Mouse (Mus musculus): Measurements from ENCODE around the gene Tm4sf19. TPM values are rescaled to one million over a fixed set of nuclear protein-coding genes. Genes with fewer than 3 reads are reported as not detected.

Tm4sf19 gene
- total and polyA plus RNA-seq, 3 experiments, result 0.60 TPM; not detected in 2

- Histone ChIP-seq H3K36me3 (replicated peaks) (peaks cover 47% of the 10 kb centered on the region), H3K4me3 (ENCODE audit: low read depth, low read length) (no peak overlapping the region), H3K9me3 (replicated peaks) (no peaks in the 10 kb centered on the region), H3K4me1 (ENCODE audit: insufficient read depth, low read depth, low read length) (peaks cover 62% of the 10 kb centered on the region), H3K27me3 (ENCODE audit: insufficient read depth, low read length) (no peaks in the 10 kb centered on the region)
- ATAC-seq (ENCODE audit: extremely low read depth, insufficient number of reproducible peaks, low FRiP score, poor library complexity, severe bottlenecking) (no peak), DNase-seq (ENCODE audit: low spot score) (no peak)
- no peak for TF ChIP-seq TAL1 (conservative IDR thresholded peaks at IDR 0.05; ENCODE audit: low read depth, low read length)
- TF ChIP-seq POLR2AphosphoS5 (IDR thresholded peaks at IDR 0.05; ENCODE audit: insufficient replicate concordance, low read depth, low read length), result no peak
- no peak for TF ChIP-seq CTCF (IDR thresholded peaks at IDR 0.05; ENCODE audit: low read depth, low read length)
- no peak for TF ChIP-seq GATA1 (IDR thresholded peaks at IDR 0.05; ENCODE audit: borderline replicate concordance, low read length)
- no peak for TF ChIP-seq GATA2 (IDR thresholded peaks at IDR 0.05; ENCODE audit: borderline replicate concordance, low read depth, low read length)
Observed at GRCm38 (mm10) chr16:32386826-32387225, 13.5 kb upstream of the Tm4sf19 start.

GRCm38 (mm10) chr16:32389049-32389448, 11.3 kb upstream of the Tm4sf19 start:
- ATAC-seq (ENCODE audit: extremely low read depth, insufficient number of reproducible peaks, low FRiP score, poor library complexity, severe bottlenecking) (peak; percentile 51), DNase-seq (ENCODE audit: low spot score) (no peak)
- no peaks in the 10 kb centered on the region for H3K27me3 ChIP-seq (ENCODE audit: insufficient read depth, low read length)
- peaks cover 37% of the 10 kb centered on the region for H3K36me3 ChIP-seq (replicated peaks)
- peaks cover 56% of the 10 kb centered on the region for H3K4me1 ChIP-seq (ENCODE audit: insufficient read depth, low read depth, low read length)
- TF ChIP-seq CTCF (IDR thresholded peaks at IDR 0.05; ENCODE audit: low read depth, low read length), result no peak
- no peak for TF ChIP-seq TAL1 (conservative IDR thresholded peaks at IDR 0.05; ENCODE audit: low read depth, low read length)
- TF ChIP-seq GATA1 (IDR thresholded peaks at IDR 0.05; ENCODE audit: borderline replicate concordance, low read length), result no peak
- no peak for TF ChIP-seq GATA2 (IDR thresholded peaks at IDR 0.05; ENCODE audit: borderline replicate concordance, low read depth, low read length)
- TF ChIP-seq POLR2AphosphoS5 (IDR thresholded peaks at IDR 0.05; ENCODE audit: insufficient replicate concordance, low read depth, low read length), result no peak
- H3K9me3 ChIP-seq (replicated peaks), result no peaks in the 10 kb centered on the region
- H3K4me3 ChIP-seq (ENCODE audit: low read depth, low read length), result no peak overlapping the region; the same call in 1 of the 2 replicates

- Histone ChIP-seq H3K9me3 (replicated peaks) (no peaks in the 10 kb centered on the region), H3K4me1 (ENCODE audit: insufficient read depth, low read depth, low read length) (peaks cover 49% of the 10 kb centered on the region), H3K36me3 (replicated peaks) (peaks cover 35% of the 10 kb centered on the region), H3K27me3 (ENCODE audit: insufficient read depth, low read length) (no peaks in the 10 kb centered on the region), H3K4me3 (ENCODE audit: low read depth, low read length) (no peak overlapping the region)
- TF ChIP-seq TAL1 (conservative IDR thresholded peaks at IDR 0.05; ENCODE audit: low read depth, low read length) (no peak), CTCF (IDR thresholded peaks at IDR 0.05; ENCODE audit: low read depth, low read length) (no peak), POLR2AphosphoS5 (IDR thresholded peaks at IDR 0.05; ENCODE audit: insufficient replicate concordance, low read depth, low read length) (no peak), GATA2 (IDR thresholded peaks at IDR 0.05; ENCODE audit: borderline replicate concordance, low read depth, low read length) (no peak), GATA1 (IDR thresholded peaks at IDR 0.05; ENCODE audit: borderline replicate concordance, low read length) (no peak)
- DNase-seq (ENCODE audit: low spot score), result no peak
- no peak for ATAC-seq (ENCODE audit: extremely low read depth, insufficient number of reproducible peaks, low FRiP score, poor library complexity, severe bottlenecking)
Observed at GRCm38 (mm10) chr16:32389841-32390240, 10.5 kb upstream of the Tm4sf19 start.

GRCm38 (mm10) chr16:32390882-32391281, 9.4 kb upstream of the Tm4sf19 start:
- no peak for ATAC-seq (ENCODE audit: extremely low read depth, insufficient number of reproducible peaks, low FRiP score, poor library complexity, severe bottlenecking)
- TF ChIP-seq GATA1 (IDR thresholded peaks at IDR 0.05; ENCODE audit: borderline replicate concordance, low read length) (no peak), GATA2 (IDR thresholded peaks at IDR 0.05; ENCODE audit: borderline replicate concordance, low read depth, low read length) (no peak), TAL1 (conservative IDR thresholded peaks at IDR 0.05; ENCODE audit: low read depth, low read length) (no peak), POLR2AphosphoS5 (IDR thresholded peaks at IDR 0.05; ENCODE audit: insufficient replicate concordance, low read depth, low read length) (no peak), CTCF (IDR thresholded peaks at IDR 0.05; ENCODE audit: low read depth, low read length) (no peak)
- peaks cover 29% of the 10 kb centered on the region for H3K36me3 ChIP-seq (replicated peaks)

GRCm38 (mm10) chr16:32395679-32396540, 4.4 kb upstream of the Tm4sf19 start:
- ATAC-seq (ENCODE audit: extremely low read depth, insufficient number of reproducible peaks, low FRiP score, poor library complexity, severe bottlenecking), result no peak
- Histone ChIP-seq H3K9me3 (replicated peaks) (no peaks in the 10 kb centered on the region), H3K4me3 (ENCODE audit: low read depth, low read length) (no peak overlapping the region), H3K4me1 (ENCODE audit: insufficient read depth, low read depth, low read length) (peaks cover 30% of the 10 kb centered on the region), H3K27me3 (ENCODE audit: insufficient read depth, low read length) (no peaks in the 10 kb centered on the region), H3K36me3 (replicated peaks) (peaks cover 16% of the 10 kb centered on the region)
- TF ChIP-seq GATA2 (IDR thresholded peaks at IDR 0.05; ENCODE audit: borderline replicate concordance, low read depth, low read length), result no peak
- DNase-seq (ENCODE audit: low spot score), result no peak

More at GRCm38 (mm10) chr16:32390882-32391281, 9.4 kb upstream of the Tm4sf19 start:
- Histone ChIP-seq H3K4me1 (ENCODE audit: insufficient read depth, low read depth, low read length) (peaks cover 49% of the 10 kb centered on the region), H3K27me3 (ENCODE audit: insufficient read depth, low read length) (no peaks in the 10 kb centered on the region), H3K4me3 (ENCODE audit: low read depth, low read length) (no peak overlapping the region), H3K9me3 (replicated peaks) (no peaks in the 10 kb centered on the region)
- DNase-seq (ENCODE audit: low spot score), result no peak

- H3K27me3 ChIP-seq (ENCODE audit: insufficient read depth, low read length), result no peaks in the 10 kb centered on the region
- DNase-seq (ENCODE audit: low spot score) (no peak), ATAC-seq (ENCODE audit: extremely low read depth, insufficient number of reproducible peaks, low FRiP score, poor library complexity, severe bottlenecking) (no peak)
- H3K36me3 ChIP-seq (replicated peaks), result peaks cover 11% of the 10 kb centered on the region
- no peak overlapping the region for H3K4me3 ChIP-seq (ENCODE audit: low read depth, low read length)
- H3K9me3 ChIP-seq (replicated peaks), result no peaks in the 10 kb centered on the region
- TF ChIP-seq CTCF (IDR thresholded peaks at IDR 0.05; ENCODE audit: low read depth, low read length) (no peak), TAL1 (conservative IDR thresholded peaks at IDR 0.05; ENCODE audit: low read depth, low read length) (no peak), GATA1 (IDR thresholded peaks at IDR 0.05; ENCODE audit: borderline replicate concordance, low read length) (no peak), POLR2AphosphoS5 (IDR thresholded peaks at IDR 0.05; ENCODE audit: insufficient replicate concordance, low read depth, low read length) (no peak), GATA2 (IDR thresholded peaks at IDR 0.05; ENCODE audit: borderline replicate concordance, low read depth, low read length) (no peak)
- H3K4me1 ChIP-seq (ENCODE audit: insufficient read depth, low read depth, low read length), result peaks cover 32% of the 10 kb centered on the region
Observed at GRCm38 (mm10) chr16:32396541-32396835, 3.8 kb upstream of the Tm4sf19 start.
